Mouse (Mus musculus) adrenal gland, postnatal 10 days (tissue): Measurements from ENCODE around the gene Spag6. TPM values are rescaled to one million over a fixed set of nuclear protein-coding genes. Genes with fewer than 3 reads are reported as not detected.

Experiments used
- DNase-seq: peaks from one replicate; pipeline ENCODE4 v3.0.0; 2021; ENCODE audit warnings: mixed read lengths
- total RNA-seq, 2 experiments: library from RNA; stranded (reverse); gene quantifications; 2 replicates each; pipeline ENCODE4 v1.2.3; 2021

Spag6 gene
- total RNA-seq, 2 experiments from 2014 or later, result 0.69 to 1.3 TPM

GRCm38 (mm10) chr2:18734394-18735127 lies 40.7 kb downstream of the Spag6 start:
- DNase-seq, result no peak

- DNase-seq, result no peak
These were observed 43.2 kb downstream of the Spag6 start for GRCm38 (mm10) chr2:18737040-18737439.

GRCm38 (mm10) chr2:18739216-18739615 lies 45.4 kb downstream of the Spag6 start:
- DNase-seq, result no peak

- DNase-seq, result no peak
These were observed 62.3 kb downstream of the Spag6 start for GRCm38 (mm10) chr2:18756144-18756543.

GRCm38 (mm10) chr2:18764846-18765245 lies 71.0 kb downstream of the Spag6 start:
- DNase-seq, result no peak

GRCm38 (mm10) chr2:18765481-18766249 lies 71.8 kb downstream of the Spag6 start:
- DNase-seq, result peak; percentile 28

GRCm38 (mm10) chr2:18766441-18766820 lies 72.6 kb downstream of the Spag6 start:
- no peak for DNase-seq

GRCm38 (mm10) chr2:18766821-18767541 lies 73.1 kb downstream of the Spag6 start:
- peak; percentile 93 for DNase-seq

GRCm38 (mm10) chr2:18768414-18768813 lies 74.6 kb downstream of the Spag6 start:
- DNase-seq, result no peak

GRCm38 (mm10) chr2:18772413-18772812 lies 78.6 kb downstream of the Spag6 start:
- DNase-seq, result no peak

- no peak for DNase-seq
These were observed 80.5 kb downstream of the Spag6 start for GRCm38 (mm10) chr2:18774326-18774725.

GRCm38 (mm10) chr2:18778220-18778619 lies 84.4 kb downstream of the Spag6 start:
- peak; percentile 64 for DNase-seq

GRCm38 (mm10) chr2:18779830-18780229 lies 86.0 kb downstream of the Spag6 start:
- no peak for DNase-seq

GRCm38 (mm10) chr2:18781296-18781695 lies 87.5 kb downstream of the Spag6 start:
- peak; percentile 76 for DNase-seq

GRCm38 (mm10) chr2:18794261-18794660 lies 100.4 kb downstream of the Spag6 start:
- DNase-seq, result no peak

GRCm38 (mm10) chr2:18797776-18798175 lies 103.9 kb downstream of the Spag6 start:
- DNase-seq, result no peak

GRCm38 (mm10) chr2:18799265-18799965 lies 105.6 kb downstream of the Spag6 start:
- no peak for DNase-seq

Other genes with a start within 250 kb of the Spag6 start
- 100 to 1,000 TPM; 111 to 122 TPM for gene Commd3, start 21.6 kb upstream of the Spag6 start, total RNA-seq
- 10 to 100 TPM; 38.9 to 48.8 TPM for gene Bmi1, start 17.0 kb upstream of the Spag6 start, total RNA-seq